Mouse (Mus musculus): ENCODE results near the gene Stac3.

The Stac3 gene

DNA sequence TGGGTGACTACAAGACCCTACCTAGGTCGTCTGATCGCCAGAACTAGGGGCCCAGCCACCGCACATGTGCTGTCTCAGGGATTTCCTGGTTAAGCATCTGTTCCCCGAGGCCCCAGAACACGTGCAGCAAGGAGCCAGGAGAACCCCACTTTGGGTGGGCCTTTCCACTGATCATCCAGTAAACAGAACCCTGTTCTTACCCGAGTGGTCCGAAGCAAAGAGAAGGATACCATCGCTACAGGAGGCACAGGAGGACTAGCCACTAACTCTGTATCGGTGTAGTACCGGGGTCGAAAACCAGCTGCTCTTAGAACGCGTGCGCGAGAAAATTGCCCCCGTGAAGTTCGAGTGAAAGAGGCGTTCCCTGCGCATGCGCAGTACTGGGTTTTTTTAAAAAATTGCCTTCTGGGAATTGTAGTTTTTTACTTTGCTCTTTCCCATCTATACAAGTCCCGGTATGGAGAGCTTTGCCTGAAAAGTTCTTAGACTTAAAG, 20.6 kb downstream of the Stac3 start, which contains the start of gene Shmt2:
Shmt2 (minus strand) TSS at position 357 of the 494 bp plus-strand sequence.
- peak; percentile 96 for DNase-seq (ENCODE audit: low read depth)

DNA sequence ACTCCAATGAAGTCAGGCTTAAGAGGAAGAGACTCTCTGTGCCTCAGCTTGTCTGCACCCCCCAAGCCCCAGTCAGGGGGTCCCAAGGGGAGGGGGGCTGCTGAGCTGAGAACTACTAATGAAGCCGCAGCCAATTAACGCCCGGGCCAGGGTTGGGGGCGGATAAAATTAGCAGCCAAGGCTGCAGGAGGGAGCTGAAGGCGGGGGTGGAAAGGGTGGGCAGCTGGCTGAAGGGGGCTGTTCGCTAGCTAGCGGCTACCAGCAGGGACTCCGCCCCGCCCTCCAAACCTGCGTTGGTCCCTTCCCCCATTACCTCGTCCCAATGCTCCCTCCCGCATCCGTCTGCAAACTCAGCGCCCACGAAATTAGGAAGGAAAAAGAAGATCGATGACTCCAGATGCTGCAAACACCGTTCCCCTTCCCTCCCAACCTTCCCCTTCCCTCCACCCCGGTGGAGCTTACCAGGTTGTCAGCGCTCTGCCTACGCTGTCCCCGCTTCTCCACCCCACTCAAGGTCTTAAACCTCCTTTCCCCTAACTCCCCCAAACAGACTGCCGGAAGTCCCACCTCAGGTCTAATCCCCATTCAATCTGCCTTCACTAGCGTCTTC, 23.3 kb downstream of the Stac3 start:
- no peak for DNase-seq (ENCODE audit: low read depth)

DNA sequence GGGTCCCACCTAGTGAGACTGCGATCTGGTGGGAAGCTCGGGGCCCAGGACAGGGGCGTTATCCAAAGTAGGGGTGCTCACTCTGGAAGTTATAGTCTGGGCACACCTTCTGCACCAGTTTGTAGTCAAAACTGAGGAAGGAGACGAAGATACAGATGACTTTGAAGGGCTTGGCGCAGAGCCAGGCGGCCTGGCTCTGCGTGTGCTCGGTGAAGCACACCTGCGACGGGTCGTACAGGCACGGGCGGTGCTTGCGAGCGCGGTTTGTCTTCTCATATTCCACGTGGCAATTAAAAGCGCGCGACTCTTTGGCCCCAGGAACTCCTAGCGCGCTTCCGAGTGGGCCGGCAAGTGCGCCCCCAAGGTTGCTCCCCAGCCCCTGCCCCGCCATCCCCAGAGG, 24.6 kb downstream of the Stac3 start:
- DNase-seq (ENCODE audit: low read depth), result peak; percentile 57

DNA sequence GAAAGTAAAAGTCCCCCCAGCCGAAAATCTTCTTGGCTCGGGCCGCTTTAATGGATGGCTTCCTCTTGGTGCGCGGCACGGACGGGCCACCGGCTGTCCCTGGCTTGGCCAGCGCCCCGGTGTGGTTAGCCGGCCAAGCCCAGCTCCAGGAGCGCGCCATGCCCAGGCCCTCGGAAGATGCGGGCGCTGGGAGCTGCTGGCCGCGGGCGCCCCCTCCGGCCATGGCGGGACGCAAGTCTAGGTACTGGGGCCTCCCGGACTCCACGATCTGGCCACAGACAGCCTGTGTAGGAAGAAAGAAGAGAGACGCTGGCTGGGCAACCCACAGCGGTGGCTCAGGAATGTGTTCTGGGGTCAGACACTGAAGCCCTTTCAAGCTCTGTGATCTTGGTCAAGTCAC, 25.2 kb downstream of the Stac3 start:
- peak; percentile 57 for DNase-seq (ENCODE audit: low read depth)

DNA sequence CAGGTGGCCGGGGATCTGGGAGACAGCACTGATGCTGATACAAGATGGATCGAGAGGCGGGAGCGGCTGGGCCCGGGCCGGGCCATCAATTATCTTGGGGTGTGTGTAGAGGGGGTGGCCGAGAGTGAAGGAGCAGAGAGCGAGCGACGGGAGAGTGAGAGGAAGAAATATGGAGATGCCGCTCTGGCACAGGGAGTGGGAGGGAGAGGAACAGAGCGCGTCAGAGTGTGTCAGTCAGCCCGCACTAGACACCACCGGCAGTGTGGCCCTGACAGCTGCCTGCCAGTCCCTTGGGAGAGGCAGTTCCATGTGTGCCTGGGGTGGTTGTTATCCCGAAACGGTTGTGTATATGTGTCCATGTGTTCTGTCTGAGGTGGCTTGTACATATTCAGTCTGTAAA, 26.0 kb downstream of the Stac3 start:
- DNase-seq (ENCODE audit: low read depth), result no peak

DNA sequence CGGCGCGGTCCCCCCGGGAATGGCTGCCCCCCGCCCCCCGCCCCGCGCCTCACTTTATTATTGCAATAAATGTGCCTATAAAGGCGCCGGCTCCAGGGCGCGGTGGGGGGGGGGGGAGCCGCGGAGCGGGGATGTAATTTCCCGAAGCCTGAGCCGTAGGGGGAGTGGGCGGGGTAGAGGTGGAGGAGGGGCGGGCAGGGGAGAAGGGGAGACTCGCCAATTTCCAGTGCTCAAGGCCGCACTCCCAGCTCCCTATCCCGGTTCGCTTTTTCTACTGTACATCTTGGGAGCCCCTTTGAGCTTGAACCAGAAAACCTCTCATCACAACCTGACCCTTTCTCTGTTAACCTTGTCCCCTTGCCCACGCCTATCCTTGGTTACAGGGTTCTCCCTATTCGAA, 29.5 kb downstream of the Stac3 start:
- no peak for DNase-seq (ENCODE audit: low read depth)

DNA sequence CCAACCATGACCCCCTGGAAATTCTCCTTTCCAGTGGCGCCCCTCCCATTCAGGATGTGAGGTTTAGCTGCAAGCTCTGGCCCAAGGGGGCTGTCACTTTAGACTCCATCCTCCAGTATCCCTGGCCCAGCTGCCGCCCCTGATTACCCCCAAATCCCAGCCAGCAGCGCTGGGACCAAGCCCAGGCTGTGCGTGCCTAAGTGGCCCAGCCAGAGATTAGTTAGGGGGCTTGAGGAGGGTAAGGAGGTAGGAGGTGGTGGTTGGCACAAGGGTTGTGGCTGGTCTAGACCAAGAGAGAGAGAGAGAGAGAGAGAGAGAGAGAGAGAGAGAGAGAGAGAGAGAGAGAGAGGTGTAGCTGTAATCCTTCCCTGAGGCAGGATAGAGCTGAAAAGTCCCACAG, 30.1 kb downstream of the Stac3 start:
- DNase-seq (ENCODE audit: low read depth), result no peak

DNA sequence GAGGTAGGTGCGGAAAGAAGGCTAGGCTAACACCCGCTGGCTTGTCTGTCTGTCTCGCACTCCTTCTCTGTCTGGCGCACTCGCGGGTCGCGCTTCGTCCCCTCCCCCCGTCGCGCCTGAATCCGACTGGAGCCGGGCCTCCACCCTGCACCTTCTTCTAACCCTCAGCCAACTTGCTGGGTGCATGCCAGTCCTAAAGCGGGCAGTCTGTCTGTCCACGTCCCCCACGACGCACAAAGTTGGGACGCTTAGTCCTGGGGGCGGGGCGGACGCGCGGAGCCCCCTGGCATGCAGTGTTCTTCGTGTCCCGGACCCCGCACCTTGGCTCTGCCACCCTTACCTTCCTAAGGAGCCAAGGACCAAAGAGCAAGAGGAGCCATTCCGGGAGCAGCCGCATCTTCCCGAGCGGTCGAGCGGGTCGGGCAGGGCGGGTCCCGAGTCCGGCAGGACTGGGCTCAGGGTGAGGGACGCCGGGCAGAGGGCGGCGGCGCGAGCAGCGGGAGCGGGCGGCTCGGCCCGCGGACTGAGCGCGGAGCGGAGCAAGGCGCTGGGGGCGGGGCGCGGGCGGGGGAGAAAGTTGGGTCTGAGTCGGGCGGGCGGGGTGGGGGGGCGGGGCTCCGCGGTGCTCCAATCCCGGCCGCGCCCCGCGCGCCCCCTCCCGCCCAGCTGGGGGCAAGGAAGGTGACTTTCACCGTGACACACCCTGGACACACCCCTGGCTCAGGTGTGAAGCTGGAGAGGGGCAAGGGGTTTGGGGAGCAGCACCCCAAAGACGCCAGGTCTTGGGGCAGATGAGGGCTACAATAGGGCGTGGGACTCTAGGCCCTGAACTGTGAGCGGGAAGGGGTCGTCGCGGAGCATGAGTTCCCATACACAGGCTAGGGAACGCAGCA, 32.8 kb downstream of the Stac3 start, which contains the start of gene Nxph4:
Nxph4 (minus strand) TSS at position 524 of the 893 bp plus-strand sequence.
- DNase-seq (ENCODE audit: low read depth), result peak; percentile 57

DNA sequence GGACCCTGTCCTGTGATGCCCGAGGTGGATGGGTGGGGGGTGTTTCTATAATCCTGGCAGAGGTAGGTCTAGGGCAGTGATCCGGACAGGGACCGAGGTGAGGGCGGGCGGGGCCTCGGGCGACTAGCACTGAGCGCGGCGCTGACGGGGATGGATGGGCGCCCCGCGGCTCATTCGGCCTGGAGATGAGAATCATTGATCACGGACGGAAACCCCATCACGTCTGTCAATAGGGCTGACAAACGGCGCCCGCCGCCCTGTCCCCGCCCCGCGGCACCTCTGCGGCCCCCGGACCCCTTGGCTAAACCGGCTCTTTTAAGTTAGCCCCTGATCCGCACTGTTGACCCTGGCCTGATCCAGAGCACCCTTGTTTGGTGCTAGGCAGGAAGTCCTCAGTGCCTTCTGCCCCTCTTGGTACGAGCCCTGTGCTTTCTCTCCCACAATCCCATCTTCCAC, 33.5 kb downstream of the Stac3 start:
- peak; percentile 39 for DNase-seq (ENCODE audit: low read depth)

DNA sequence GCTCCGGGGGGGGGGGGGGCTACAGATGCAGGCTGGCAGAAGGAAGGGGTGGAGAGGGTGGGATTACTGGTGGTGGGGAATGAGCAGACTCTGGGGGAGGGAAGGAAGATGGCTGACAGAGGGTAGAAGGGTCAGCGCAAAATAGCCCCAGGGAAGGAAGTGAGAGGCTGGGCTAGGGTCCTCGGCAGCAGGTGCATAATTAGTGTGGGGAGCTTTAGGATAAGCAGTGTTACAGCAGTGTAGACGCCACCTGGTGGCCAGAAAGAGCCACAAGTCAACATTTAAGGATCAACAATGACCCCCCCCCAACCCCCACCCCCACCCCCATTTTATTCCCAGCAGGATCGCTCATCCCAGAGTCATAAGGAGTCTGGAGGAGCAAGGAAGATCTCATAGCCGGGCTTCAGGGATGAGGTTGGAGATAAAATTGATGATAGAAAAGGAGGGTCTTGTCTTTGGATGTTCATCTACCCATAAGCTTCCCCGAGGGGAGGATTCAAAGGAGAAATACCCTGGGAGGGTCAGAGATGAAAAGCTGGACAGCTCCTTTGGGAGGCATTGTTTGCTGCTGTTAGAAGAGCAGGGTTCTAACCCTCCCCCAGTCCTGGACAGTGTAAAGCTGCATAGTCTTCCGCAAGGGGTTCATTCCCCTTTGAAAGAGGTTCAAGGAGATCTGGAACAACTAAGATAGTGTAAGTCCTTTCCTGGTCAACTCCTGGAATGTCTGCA, 35.3 kb downstream of the Stac3 start:
- DNase-seq (ENCODE audit: low read depth), result peak; percentile 80

DNA sequence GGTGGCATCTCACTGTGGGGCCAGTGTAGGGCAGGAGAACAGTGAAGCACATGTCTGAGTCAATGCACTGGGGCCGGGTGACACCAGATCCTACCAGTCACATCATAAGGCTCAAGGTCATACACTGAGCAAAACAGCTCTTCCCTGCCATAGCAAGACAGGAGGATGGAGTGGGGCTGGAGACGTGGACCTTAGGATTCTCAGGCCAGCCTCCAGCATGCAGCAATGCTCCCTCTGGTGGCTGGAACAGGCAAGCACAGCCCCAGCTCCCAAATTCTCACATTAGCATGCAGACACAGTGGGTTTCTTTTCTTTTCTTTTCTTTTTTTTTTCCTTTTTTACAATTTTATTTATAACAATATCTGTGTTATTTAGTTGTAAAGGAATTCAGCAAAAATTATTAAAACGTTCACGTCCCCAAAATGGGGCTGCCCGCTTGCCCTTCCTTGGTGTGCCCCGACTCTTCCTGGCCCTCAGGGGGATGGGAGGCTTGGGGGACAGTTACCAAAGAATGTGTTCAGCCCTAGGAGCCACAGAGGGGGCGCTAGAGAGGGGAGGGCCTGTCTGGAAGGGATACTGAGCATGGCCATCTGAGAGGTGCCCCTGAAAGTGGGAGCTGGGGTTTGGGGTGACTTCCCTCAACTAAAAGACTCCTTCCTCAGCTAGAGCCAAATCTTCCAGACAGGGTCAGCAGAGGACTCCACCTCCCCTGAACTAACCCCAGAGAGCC, 36.5 kb downstream of the Stac3 start:
- peak; percentile 79 for DNase-seq (ENCODE audit: low read depth)

DNA sequence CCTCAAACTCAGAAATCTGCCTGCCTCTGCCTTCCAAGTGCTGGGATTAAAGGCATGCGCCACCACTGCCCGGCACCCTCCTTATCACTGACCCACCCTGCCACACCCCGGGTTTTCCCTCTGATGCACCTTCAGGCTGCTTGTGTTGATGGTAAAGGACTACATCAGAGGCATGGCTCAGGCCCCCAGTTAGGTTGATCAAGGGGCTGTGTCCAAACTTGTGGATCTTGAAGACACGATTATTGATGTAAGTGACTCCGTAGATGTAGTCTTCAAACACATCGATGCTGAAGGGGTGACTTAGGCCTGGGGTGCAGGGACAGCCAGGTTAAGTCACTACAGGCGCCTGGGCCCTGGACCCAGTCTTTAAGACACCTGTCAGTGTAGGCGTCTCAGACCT, 40.0 kb downstream of the Stac3 start:
- DNase-seq (ENCODE audit: low read depth), result no peak

DNA sequence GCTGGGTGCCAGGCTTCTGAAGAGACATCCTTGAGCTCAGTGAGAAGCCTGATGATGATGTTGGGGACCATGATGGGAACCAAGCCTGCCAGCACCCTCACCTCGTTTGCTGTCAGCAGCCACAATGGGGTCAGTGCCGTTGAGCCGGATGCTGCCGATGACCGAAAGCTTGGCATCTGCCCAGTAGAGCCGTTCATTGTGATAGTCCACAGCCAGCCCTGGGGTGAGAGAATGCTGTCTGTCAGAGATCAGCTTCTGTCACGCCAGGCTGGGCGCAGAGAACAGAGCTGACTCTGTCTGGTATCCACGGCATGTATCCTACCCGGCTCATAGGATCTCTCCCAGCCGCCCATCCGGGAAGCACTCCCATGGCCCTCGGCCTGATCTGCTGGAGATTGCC, 40.6 kb downstream of the Stac3 start:
- DNase-seq (ENCODE audit: low read depth), result no peak

DNA sequence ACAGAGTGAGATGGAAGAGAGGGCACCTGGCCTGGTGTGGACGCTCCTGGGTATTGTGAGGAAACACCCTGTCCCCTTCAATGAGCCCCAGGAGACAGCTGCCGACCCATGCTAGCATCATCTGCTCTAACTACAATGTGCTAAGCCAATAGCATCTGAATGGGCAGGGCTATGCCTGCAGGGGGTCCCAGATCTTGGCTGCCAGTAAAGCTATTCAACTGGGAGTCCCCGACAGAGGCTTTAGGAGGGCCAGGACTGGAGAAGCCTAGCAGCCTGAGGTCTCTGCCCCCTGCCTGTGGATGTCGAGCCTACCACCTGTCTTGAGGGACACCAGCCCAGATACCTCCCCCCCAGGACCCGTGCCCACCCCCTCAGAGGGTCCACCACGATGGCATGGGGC, 41.2 kb downstream of the Stac3 start:
- DNase-seq (ENCODE audit: low read depth), result no peak

DNA sequence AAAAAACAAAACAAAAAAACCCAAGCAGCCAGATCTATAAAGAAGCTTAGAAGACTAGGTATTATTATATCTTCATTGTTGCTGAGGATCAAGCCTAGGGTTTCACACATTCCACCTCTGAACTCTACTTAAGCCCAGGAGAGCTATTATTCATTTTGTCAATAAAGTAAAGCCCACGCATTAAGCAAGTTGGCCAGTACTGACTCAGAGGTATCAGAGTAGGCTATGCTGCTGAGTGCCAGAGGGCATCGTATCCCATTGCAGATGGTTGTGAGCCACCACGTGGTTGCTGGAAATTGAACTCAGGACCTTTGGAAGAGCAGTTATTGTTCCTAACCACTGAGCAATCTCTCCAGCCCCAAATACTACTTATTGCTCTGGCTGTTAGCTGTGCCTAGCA, 42.4 kb downstream of the Stac3 start:
- no peak for DNase-seq (ENCODE audit: low read depth)

DNA sequence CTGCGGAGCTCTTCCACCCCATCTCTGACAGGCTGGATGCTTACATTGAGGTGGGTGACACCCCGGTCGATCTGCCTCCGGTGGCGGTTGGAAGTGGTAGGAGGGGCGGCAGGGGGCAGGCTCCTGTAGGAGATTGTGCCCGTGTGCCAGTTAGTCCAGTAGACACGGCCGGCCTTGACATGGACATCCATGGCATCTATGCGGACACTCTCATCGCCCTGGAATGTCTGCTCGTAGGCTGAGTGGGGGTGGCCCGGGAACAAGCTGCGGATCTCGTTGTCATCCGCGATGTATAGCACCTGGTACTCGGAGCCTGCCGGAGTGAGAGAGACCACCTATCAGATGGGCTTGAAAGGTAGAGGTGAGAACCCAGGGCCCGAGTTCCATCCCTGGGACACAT, 42.9 kb downstream of the Stac3 start:
- no peak for DNase-seq (ENCODE audit: low read depth)

DNA sequence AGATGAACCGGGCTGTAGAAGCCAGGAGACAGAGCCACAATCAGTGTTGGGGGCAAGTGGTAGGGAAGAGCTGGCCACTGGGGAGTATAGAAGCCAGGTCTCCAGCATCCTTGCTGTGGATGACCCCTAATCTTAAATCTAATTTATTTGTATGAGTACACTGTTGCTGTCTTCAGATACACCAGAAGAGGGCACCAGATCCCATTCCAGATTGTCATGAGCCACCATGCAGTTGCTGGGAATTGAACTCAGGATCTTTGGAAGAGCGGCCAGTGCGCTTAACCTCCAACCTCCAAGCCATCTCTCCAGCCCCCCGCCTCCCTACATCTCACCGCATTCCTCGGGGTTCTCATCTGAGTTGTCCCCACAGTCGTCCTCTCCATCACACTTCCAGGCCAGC, 45.0 kb downstream of the Stac3 start:
- peak; percentile 20 for DNase-seq (ENCODE audit: low read depth)

DNA sequence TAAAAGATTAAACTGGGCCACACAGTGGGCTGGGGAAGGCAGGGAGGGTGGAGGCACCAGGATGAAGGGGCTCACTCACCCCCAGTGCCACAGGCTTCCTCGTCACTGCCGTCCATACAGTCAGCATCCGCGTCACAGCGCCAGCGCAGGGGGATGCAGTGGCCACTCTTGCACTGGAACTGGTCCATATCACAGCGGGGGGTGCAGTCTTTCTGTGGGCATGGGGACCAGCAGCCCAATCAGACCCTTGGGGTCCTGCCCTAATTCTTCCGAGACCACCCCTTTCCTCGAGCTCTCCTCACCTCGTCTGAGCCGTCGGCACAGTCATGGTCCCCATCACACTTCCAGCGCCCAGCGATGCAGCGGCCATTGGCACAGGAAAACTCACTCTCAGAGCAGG, 46.8 kb downstream of the Stac3 start:
- DNase-seq (ENCODE audit: low read depth), result no peak

DNA sequence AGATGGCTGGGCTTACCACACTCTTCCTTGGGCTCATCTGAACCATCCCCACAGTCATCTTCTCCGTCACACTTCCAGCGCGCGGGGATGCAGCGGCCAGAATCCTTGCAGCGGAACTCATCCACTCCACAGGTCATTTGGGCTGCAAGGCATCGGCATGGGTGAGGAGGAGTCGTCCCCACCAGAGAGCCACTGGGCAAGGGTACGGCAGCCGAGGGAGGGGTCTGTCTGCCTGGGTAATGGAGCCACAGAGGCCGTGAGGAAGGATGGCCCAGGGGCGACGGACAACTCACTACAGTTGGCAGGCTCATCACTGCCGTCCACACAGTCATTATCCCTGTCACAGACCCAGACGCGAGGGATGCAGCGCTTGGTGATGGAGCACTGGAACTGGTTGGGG, 48.4 kb downstream of the Stac3 start:
- DNase-seq (ENCODE audit: low read depth), result no peak

DNA sequence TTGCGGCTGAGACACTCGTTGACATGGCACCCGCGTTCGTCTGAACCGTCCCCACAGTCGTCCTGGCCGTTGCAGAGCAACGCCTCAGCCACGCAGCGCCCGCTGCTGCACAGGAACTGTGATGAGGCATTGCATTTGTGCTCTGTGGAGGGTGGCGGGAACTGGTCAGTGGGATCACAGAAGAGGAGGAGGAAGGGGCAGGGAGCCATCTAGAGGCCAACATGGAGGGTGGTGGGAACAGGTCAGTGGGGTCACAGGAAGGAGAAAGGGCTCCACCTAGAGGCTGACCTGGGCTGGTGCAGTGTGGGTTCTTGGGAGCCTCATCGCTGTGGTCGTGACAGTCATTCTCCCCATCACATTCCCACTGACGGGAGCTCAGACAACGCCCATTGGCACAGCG, 54.2 kb downstream of the Stac3 start:
- DNase-seq (ENCODE audit: low read depth), result peak; percentile 42

DNA sequence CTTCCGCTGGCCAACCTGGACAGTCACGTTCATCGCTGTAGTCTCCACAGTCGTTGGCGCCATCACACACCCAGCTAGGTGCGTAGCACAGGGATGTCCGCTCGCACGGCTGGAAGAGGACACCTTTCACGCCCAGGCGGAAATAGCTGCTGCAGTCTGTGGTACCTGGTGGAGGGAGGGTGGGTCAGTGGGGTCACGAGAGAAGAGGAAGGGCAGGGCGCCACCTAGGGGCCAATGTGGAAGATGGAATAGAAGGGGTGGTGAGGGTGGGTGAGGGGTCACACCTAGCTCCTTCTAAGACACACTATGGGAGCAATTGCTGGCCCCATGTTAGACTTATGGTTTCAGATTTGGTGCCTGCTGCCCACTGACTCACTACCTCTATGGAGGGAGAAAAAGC, 55.9 kb downstream of the Stac3 start:
- DNase-seq (ENCODE audit: low read depth), result peak; percentile 27

Data from induced T-regulatory cell, adult 2 months (primary cell).